Mouse (Mus musculus) hindbrain, embryonic 13.5 days (tissue): ENCODE data around the gene Xpot. TPM values are rescaled to one million over a fixed set of nuclear protein-coding genes. Genes with fewer than 3 reads are reported as not detected.

Source experiments
- ATAC-seq: fragments of 200-750 bp; cut with Nextera tagmentation; 2 replicates; pipeline ENCODE4 v1.8.0; 2017; ENCODE audit warnings: moderate TSS enrichment; ENCODE audit not compliant: low FRiP score
- H3K27ac ChIP-seq: fragments of 300-500 bp; sonication (generic); 2 replicates; pipeline ENCODE4 v1.5.1; 2015; ENCODE audit warnings: inconsistent platforms, mild to moderate bottlenecking, moderate library complexity
- H3K27me3 ChIP-seq: fragments of 300-500 bp; sonication (generic); 2 replicates; pipeline ENCODE4 v1.6.1; 2015; ENCODE audit warnings: mild to moderate bottlenecking, inconsistent platforms
- H3K36me3 ChIP-seq: fragments of 300-500 bp; sonication (generic); 2 replicates; pipeline ENCODE4 v1.6.1; 2015; ENCODE audit warnings: mild to moderate bottlenecking, inconsistent platforms
- H3K4me1 ChIP-seq: fragments of 300-500 bp; sonication (generic); replicated peaks from 2 replicates; pipeline ENCODE4 v1.6.1; 2015; ENCODE audit warnings: inconsistent platforms
- H3K4me2 ChIP-seq: fragments of 300-500 bp; sonication (generic); 2 replicates; pipeline ENCODE4 v1.6.1; 2015; ENCODE audit warnings: inconsistent platforms, mild to moderate bottlenecking, moderate library complexity
- H3K4me3 ChIP-seq: fragments of 300-500 bp; sonication (generic); 2 replicates; pipeline ENCODE4 v1.5.1; 2015; ENCODE audit warnings: mild to moderate bottlenecking, inconsistent platforms
- H3K9ac ChIP-seq: fragments of 300-500 bp; sonication (generic); 2 replicates; pipeline ENCODE4 v1.6.1; 2015; ENCODE audit warnings: mild to moderate bottlenecking, inconsistent platforms
- H3K9me3 ChIP-seq: fragments of 300-500 bp; sonication (generic); 2 replicates; pipeline ENCODE4 v1.6.1; 2016; ENCODE audit warnings: inconsistent platforms
- WGBS: fragments of 180-500 bp; shearing (Covaris S2); methylation state at CpG from one replicate; pipeline ENCODE4 v1.1.7; 2015; 5-methylcytosine and 5-hydroxymethylcytosine counted together
- microRNA-seq: library from miRNA; unstranded; fragments of <30 nt; microRNA quantifications from one replicate; pipeline ENCODE4, GENCODE M21; 2016
- polyA plus RNA-seq: library from polyadenylated mRNA; unstranded; fragments of >200 nt; fragmentation: Nextera tagmentation; extraction: Ambion mirVana; gene quantifications from 2 replicates; pipeline ENCODE4 v1.2.1, GENCODE M21; 2015

Xpot gene
- polyA plus RNA-seq, 1 experiment from 2014 or later = 29.5 TPM

GRCm38 (mm10) chr10:121568534-121568933, 57.6 kb downstream of the Xpot start:
- no peaks in the 10 kb centered on the region for H3K27me3 ChIP-seq
- H3K4me1 ChIP-seq = peaks cover 19% of the 10 kb centered on the region
- peak overlapping the region; percentile 82 for H3K27ac ChIP-seq
- H3K4me2 ChIP-seq = peak overlapping the region; percentile 52
- H3K9me3 ChIP-seq = no peaks in the 10 kb centered on the region
- ATAC-seq = peak; percentile 49
- peak overlapping the region; percentile 39; the same call in 1 of the 2 replicates for H3K9ac ChIP-seq
- 79% methylated on average over 7 of the region's 7 CpGs for WGBS
- 0 out of 2 replicates have a peak overlapping the region, but pooled peaks have one; percentile 27 for H3K4me3 ChIP-seq
- H3K36me3 ChIP-seq = peaks cover 54% of the 10 kb centered on the region

GRCm38 (mm10) chr10:121568026-121568425, 58.1 kb downstream of the Xpot start:
- H3K4me3 ChIP-seq = no peak overlapping the region
- no peak overlapping the region for H3K27ac ChIP-seq
- peaks cover 58% of the 10 kb centered on the region for H3K36me3 ChIP-seq
- H3K9me3 ChIP-seq = no peaks in the 10 kb centered on the region
- H3K9ac ChIP-seq = 0 out of 2 replicates have a peak overlapping the region, but pooled peaks have one; percentile 39
- no peak overlapping the region for H3K4me2 ChIP-seq
- ATAC-seq = no peak
- WGBS = 96% methylated on average over 10 of the region's 10 CpGs
- H3K4me1 ChIP-seq = peaks cover 19% of the 10 kb centered on the region
- H3K27me3 ChIP-seq = no peaks in the 10 kb centered on the region

GRCm38 (mm10) chr10:121564447-121564846, 61.7 kb downstream of the Xpot start:
- ATAC-seq = no peak
- no peak overlapping the region for H3K4me2 ChIP-seq
- peaks cover 11% of the 10 kb centered on the region for H3K4me1 ChIP-seq
- no peak overlapping the region for H3K9ac ChIP-seq
- H3K27ac ChIP-seq = no peak overlapping the region
- H3K36me3 ChIP-seq = peaks cover 49% of the 10 kb centered on the region
- H3K9me3 ChIP-seq = no peaks in the 10 kb centered on the region
- 91% methylated on average over 8 of the region's 8 CpGs for WGBS
- H3K27me3 ChIP-seq = no peaks in the 10 kb centered on the region
- no peak overlapping the region for H3K4me3 ChIP-seq

GRCm38 (mm10) chr10:121558231-121558630, 67.9 kb downstream of the Xpot start:
- H3K36me3 ChIP-seq = peaks cover 77% of the 10 kb centered on the region

GRCm38 (mm10) chr10:121556263-121556662, 69.9 kb downstream of the Xpot start:
- Histone ChIP-seq H3K4me2 (no peak overlapping the region), H3K27ac (no peak overlapping the region), H3K4me3 (no peak overlapping the region), H3K9me3 (no peaks in the 10 kb centered on the region), H3K9ac (no peak overlapping the region), H3K27me3 (no peaks in the 10 kb centered on the region), H3K4me1 (no peaks in the 10 kb centered on the region), H3K36me3 (peaks cover 83% of the 10 kb centered on the region)
- ATAC-seq = no peak
- WGBS = 76% methylated on average over 6 of the region's 6 CpGs

More at GRCm38 (mm10) chr10:121558231-121558630, 67.9 kb downstream of the Xpot start:
- WGBS = 69% methylated on average over 2 of the region's 2 CpGs
- ATAC-seq = no peak
- Histone ChIP-seq H3K9ac (no peak overlapping the region), H3K4me2 (no peak overlapping the region), H3K27ac (no peak overlapping the region), H3K4me3 (no peak overlapping the region), H3K4me1 (no peaks in the 10 kb centered on the region), H3K27me3 (no peaks in the 10 kb centered on the region), H3K9me3 (no peaks in the 10 kb centered on the region)

GRCm38 (mm10) chr10:121550334-121550733, 75.8 kb downstream of the Xpot start:
- H3K36me3 ChIP-seq = peaks cover 93% of the 10 kb centered on the region
- no peak overlapping the region for H3K4me2 ChIP-seq
- no peaks in the 10 kb centered on the region for H3K4me1 ChIP-seq
- no peaks in the 10 kb centered on the region for H3K9me3 ChIP-seq
- no peak overlapping the region for H3K9ac ChIP-seq
- 92% methylated on average over 9 of the region's 9 CpGs for WGBS
- H3K4me3 ChIP-seq = no peak overlapping the region
- no peaks in the 10 kb centered on the region for H3K27me3 ChIP-seq
- no peak for ATAC-seq
- no peak overlapping the region for H3K27ac ChIP-seq

- ATAC-seq = no peak
- Histone ChIP-seq H3K27ac (no peak overlapping the region), H3K4me2 (no peak overlapping the region), H3K36me3 (peaks cover 91% of the 10 kb centered on the region), H3K4me3 (no peak overlapping the region), H3K27me3 (no peaks in the 10 kb centered on the region), H3K9ac (no peak overlapping the region), H3K9me3 (no peaks in the 10 kb centered on the region), H3K4me1 (no peaks in the 10 kb centered on the region)
- WGBS = 96% methylated on average over 5 of the region's 5 CpGs
Observed at GRCm38 (mm10) chr10:121549670-121550069, 76.5 kb downstream of the Xpot start.

GRCm38 (mm10) chr10:121547162-121547561, 79.0 kb downstream of the Xpot start:
- no peak overlapping the region for H3K4me3 ChIP-seq
- no peaks in the 10 kb centered on the region for H3K4me1 ChIP-seq
- H3K27me3 ChIP-seq = no peaks in the 10 kb centered on the region
- H3K9me3 ChIP-seq = no peaks in the 10 kb centered on the region
- 77% methylated on average over 6 of the region's 6 CpGs for WGBS
- H3K27ac ChIP-seq = no peak overlapping the region
- no peak overlapping the region for H3K4me2 ChIP-seq
- H3K36me3 ChIP-seq = peaks cover 79% of the 10 kb centered on the region
- no peak overlapping the region for H3K9ac ChIP-seq
- no peak for ATAC-seq

- no peak overlapping the region for H3K9ac ChIP-seq
- no peak overlapping the region for H3K4me2 ChIP-seq
- no peak overlapping the region for H3K4me3 ChIP-seq
- no peaks in the 10 kb centered on the region for H3K9me3 ChIP-seq
- H3K27ac ChIP-seq = no peak overlapping the region
- H3K4me1 ChIP-seq = no peaks in the 10 kb centered on the region
- 96% methylated on average over 6 of the region's 6 CpGs for WGBS
- no peaks in the 10 kb centered on the region for H3K27me3 ChIP-seq
- H3K36me3 ChIP-seq = peaks cover 45% of the 10 kb centered on the region
- no peak for ATAC-seq
Observed at GRCm38 (mm10) chr10:121543577-121543976, 82.6 kb downstream of the Xpot start.

- Histone ChIP-seq H3K4me2 (no peak overlapping the region), H3K27ac (no peak overlapping the region), H3K9ac (no peak overlapping the region), H3K4me1 (no peaks in the 10 kb centered on the region), H3K27me3 (no peaks in the 10 kb centered on the region), H3K9me3 (no peaks in the 10 kb centered on the region), H3K4me3 (no peak overlapping the region), H3K36me3 (peaks cover 31% of the 10 kb centered on the region)
- no peak for ATAC-seq
- 91% methylated on average over 3 of the region's 3 CpGs for WGBS
Observed at GRCm38 (mm10) chr10:121542156-121542555, 84.0 kb downstream of the Xpot start.

Small RNA genes within 50 kb of the gene (microRNA-seq; reads per million reads assigned to microRNA genes)
- not detected for gene Gm24330

Other genes starting within 250 kb of the Xpot start
- gene Rassf3, start 150.0 kb downstream of the Xpot start, polyA plus RNA-seq = 5.2 and 5.3 TPM in 2 replicates
- 34.3 and 34.6 TPM in 2 replicates for gene Tbk1, start 39.5 kb downstream of the Xpot start, polyA plus RNA-seq
- 0.17 and 0.22 TPM in 2 replicates for gene D930020B18Rik, start 15.3 kb upstream of the Xpot start, polyA plus RNA-seq
- 1.4 and 1.8 TPM in 2 replicates for gene BC048403, start 113.6 kb upstream of the Xpot start, polyA plus RNA-seq